Mouse (Mus musculus) heart, embryonic 11.5 days (tissue): Measurements from ENCODE around the gene Cntn4. TPM values are rescaled to one million over a fixed set of nuclear protein-coding genes. Genes with fewer than 3 reads are reported as not detected.

Experiments used
- ATAC-seq: fragments of 200-750 bp; cut with Nextera tagmentation; replicated peaks from 2 replicates; pipeline ENCODE4 v1.8.0; 2017; ENCODE audit warnings: moderate library complexity; ENCODE audit not compliant: insufficient number of reproducible peaks, low FRiP score, low TSS enrichment
- H3K27ac ChIP-seq: fragments of 300-500 bp; sonication (generic); 2 replicates; pipeline ENCODE4 v1.5.1; 2014; ENCODE audit warnings: mild to moderate bottlenecking, low read depth, low read length
- H3K27me3 ChIP-seq: fragments of 300-500 bp; sonication (generic); 2 replicates; pipeline ENCODE4 v1.6.1; 2014; ENCODE audit warnings: mild to moderate bottlenecking, low read length, mixed read lengths; ENCODE audit not compliant: control insufficient read depth, insufficient read depth
- H3K36me3 ChIP-seq: fragments of 300-500 bp; sonication (generic); 2 replicates; pipeline ENCODE4 v1.6.1; 2014; ENCODE audit warnings: mild to moderate bottlenecking, low read length, moderate library complexity, mixed read lengths; ENCODE audit not compliant: control insufficient read depth, insufficient read depth
- H3K4me1 ChIP-seq: fragments of 300-500 bp; sonication (generic); 2 replicates; pipeline ENCODE4 v1.6.1; 2014; ENCODE audit warnings: low read length; ENCODE audit not compliant: control insufficient read depth, insufficient read depth
- H3K4me2 ChIP-seq: fragments of 300-500 bp; sonication (generic); 2 replicates; pipeline ENCODE4 v1.6.1; 2014; ENCODE audit warnings: mild to moderate bottlenecking, moderate library complexity
- H3K4me3 ChIP-seq: fragments of 300-500 bp; sonication (generic); 2 replicates; pipeline ENCODE4 v1.5.1; 2014; ENCODE audit warnings: low read depth, low read length
- H3K9ac ChIP-seq: fragments of 300-500 bp; sonication (generic); 2 replicates; pipeline ENCODE4 v1.6.1; 2014; ENCODE audit warnings: mild to moderate bottlenecking, low read depth, low read length, moderate library complexity
- H3K9me3 ChIP-seq: fragments of 300-500 bp; sonication (generic); replicated peaks from 2 replicates; pipeline ENCODE4 v1.6.1; 2016; ENCODE audit warnings: low read length; ENCODE audit not compliant: control insufficient read depth
- whole genome bisulfite sequencing: fragments of 180-500 bp; shearing (Covaris S2); extraction: QIAGEN DNeasy Blood & Tissue Kit; methylation state at CpG from one replicate; pipeline ENCODE4 v1.1.7; 2014; ENCODE audit not compliant: insufficient replicate concordance; 5-methylcytosine and 5-hydroxymethylcytosine counted together
- polyA plus RNA-seq: library from polyadenylated mRNA; unstranded; fragments of >200 nt; fragmentation: Nextera tagmentation; extraction: Ambion mirVana; gene quantifications from 2 replicates; pipeline ENCODE4 v1.2.1, GENCODE M21; 2014

Cntn4 gene
- polyA plus RNA-seq, 1 experiment from 2014 or later, result 1.8 TPM

DNA sequence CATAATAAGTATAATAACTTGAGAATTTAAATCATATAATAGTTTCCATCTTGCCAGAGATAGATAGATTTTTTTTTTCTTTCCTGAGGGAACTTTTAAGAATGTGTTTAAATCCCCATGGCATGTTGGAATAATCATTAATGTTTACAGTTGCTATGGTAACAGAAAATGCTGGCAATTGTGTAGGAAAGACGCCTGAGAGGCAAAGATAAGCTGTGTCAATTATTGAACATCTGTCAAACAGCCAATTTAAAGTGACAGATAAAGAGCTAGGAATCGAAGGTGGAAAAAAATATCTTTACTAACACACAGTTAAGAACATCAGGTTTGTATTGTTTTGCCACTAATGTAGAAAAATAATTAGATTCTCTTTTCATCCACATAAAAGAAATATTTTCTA lies 788.3 kb downstream of the Cntn4 start:
- Histone ChIP-seq H3K4me1 (no peaks in the 10 kb centered on the region), H3K36me3 (no peaks in the 10 kb centered on the region), H3K4me2 (no peak overlapping the region), H3K27me3 (no peaks in the 10 kb centered on the region), H3K9me3 (no peaks in the 10 kb centered on the region), H3K27ac (no peak overlapping the region), H3K9ac (no peak overlapping the region), H3K4me3 (no peak overlapping the region)
- no peak for ATAC-seq
- 17% methylated on average over 2 of the region's 2 CpGs for WGBS

DNA sequence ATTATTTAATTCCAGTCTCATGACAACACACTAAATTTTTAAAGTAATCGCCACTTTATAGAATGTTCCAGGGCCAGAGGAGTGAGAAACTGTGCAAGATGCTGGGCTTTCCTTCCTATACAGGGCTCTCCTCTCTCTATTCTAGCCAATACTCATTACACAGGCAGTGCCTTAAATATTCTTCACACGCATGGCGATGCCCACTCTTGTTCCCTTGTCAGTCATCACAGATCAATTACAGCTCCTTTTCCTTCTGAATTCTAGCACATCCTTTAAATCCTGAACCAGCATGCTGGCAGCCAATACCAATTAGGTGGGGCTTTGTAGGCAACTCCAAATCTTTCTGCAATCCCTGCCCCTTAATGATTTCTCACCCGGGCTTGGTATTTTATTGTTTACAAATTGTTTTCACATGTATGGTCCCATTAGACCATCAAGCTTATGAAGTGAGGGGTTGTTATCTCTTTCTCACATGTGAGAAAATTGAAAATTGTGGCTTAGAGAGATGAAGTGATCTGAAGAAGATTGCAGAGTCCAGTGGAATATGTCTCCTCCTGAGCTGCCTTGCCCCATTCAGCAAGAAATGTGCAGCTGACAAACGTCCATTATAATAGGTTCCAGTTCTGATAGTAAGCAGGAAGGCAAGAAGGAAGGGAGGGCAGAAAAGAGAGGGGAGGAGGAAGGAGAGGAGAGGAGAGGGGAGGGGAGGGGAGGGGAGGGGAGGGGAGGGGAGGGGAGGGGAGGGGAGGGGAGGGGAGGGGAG lies 789.0 kb downstream of the Cntn4 start:
- ATAC-seq, result no peak
- no peak overlapping the region for H3K27ac ChIP-seq
- no peak overlapping the region for H3K4me2 ChIP-seq
- H3K9me3 ChIP-seq, result no peaks in the 10 kb centered on the region
- H3K4me1 ChIP-seq, result no peaks in the 10 kb centered on the region
- H3K9ac ChIP-seq, result no peak overlapping the region
- WGBS, result 65% methylated on average over 5 of the region's 5 CpGs
- H3K27me3 ChIP-seq, result no peaks in the 10 kb centered on the region
- no peak overlapping the region for H3K4me3 ChIP-seq
- no peaks in the 10 kb centered on the region for H3K36me3 ChIP-seq

DNA sequence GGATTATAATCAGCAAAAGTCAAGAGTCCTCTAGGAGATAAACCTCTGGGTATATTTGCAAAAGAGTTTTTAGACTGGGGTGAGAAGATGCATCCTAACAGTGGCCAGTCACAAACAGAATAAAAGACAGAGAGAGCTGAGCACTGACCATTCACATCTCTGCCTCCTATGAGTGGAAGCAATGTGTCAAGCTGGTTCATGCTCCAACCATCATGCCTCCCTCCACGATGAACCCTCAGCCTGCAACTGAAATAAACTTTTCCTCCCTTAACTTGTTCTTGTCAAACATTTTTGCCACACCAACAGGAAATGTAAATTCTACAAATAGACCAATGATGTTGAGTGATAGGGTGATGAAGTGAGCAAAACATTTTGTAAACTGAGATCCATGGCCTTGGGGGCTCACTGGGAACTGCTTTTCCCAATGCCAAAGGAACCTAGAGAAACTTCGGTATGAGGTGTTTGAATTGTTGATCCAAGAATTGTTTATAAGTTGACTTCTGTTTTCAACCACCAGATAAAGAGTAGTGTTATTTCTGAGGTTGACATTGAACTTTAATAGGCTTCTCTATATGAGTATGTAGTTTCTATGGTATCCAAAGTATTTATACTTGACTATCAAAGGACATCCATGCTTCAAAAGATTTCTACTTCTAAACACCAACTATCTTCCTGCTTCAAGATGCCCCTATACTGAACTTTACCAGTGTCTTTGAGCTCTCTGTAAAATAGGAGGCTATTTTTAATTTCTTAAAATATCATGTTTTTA lies 794.6 kb downstream of the Cntn4 start:
- no peaks in the 10 kb centered on the region for H3K4me1 ChIP-seq
- no peaks in the 10 kb centered on the region for H3K27me3 ChIP-seq
- H3K36me3 ChIP-seq, result no peaks in the 10 kb centered on the region
- no peaks in the 10 kb centered on the region for H3K9me3 ChIP-seq
- no peak for ATAC-seq
- H3K4me3 ChIP-seq, result no peak overlapping the region
- 66% methylated on average over 2 of the region's 2 CpGs for WGBS
- no peak overlapping the region for H3K9ac ChIP-seq
- H3K27ac ChIP-seq, result no peak overlapping the region
- H3K4me2 ChIP-seq, result no peak overlapping the region

DNA sequence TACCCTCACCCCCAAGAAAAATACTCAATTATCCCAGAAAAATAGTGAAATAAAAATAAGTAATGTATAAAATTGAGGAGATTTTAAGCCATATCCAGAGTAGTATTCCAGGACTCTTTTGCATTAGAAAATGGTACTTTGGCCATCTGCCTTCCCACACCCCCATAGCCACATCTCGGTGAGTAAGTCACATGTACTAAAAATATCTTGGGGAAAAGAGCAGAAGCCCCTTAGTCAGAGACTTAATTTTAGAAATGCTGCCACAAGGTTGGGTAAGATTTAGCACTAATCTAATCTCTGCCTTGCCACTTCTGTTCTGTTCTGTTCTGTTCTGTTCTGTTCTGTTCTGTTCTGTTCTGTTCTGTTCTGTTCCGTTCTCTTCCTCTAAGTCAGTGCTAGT lies 796.4 kb downstream of the Cntn4 start:
- WGBS, result 57% methylated on average over 2 of the region's 2 CpGs
- H3K36me3 ChIP-seq, result no peaks in the 10 kb centered on the region
- H3K9ac ChIP-seq, result no peak overlapping the region
- H3K4me1 ChIP-seq, result no peaks in the 10 kb centered on the region
- no peak overlapping the region for H3K4me2 ChIP-seq
- ATAC-seq, result no peak
- no peaks in the 10 kb centered on the region for H3K9me3 ChIP-seq
- no peaks in the 10 kb centered on the region for H3K27me3 ChIP-seq
- no peak overlapping the region for H3K27ac ChIP-seq
- no peak overlapping the region for H3K4me3 ChIP-seq

DNA sequence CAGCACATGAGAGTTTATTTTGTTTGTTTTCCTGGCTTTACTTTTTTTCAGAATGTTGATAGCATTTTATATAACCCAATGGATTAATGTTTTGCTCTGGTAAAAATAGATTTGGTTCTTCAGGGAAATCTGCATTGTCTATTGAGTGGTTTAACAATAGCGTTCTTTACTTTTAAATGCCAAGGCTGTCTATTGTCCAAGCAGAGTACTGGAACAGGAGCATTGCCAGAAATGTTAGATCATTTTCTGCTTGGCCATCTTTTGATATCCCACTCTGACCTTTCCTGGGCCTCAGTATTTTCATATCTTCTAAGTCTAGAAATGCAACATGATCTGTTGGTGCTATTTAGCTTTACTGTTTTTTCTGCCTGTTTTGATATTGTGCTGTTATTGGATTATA lies 804.1 kb downstream of the Cntn4 start:
- H3K36me3 ChIP-seq, result no peaks in the 10 kb centered on the region
- 88% methylated on average over 1 of the region's 1 CpGs for WGBS
- no peaks in the 10 kb centered on the region for H3K9me3 ChIP-seq
- no peak overlapping the region for H3K9ac ChIP-seq
- no peak overlapping the region for H3K4me3 ChIP-seq
- no peak overlapping the region for H3K27ac ChIP-seq
- H3K4me1 ChIP-seq, result no peaks in the 10 kb centered on the region
- no peak for ATAC-seq
- no peaks in the 10 kb centered on the region for H3K27me3 ChIP-seq
- no peak overlapping the region for H3K4me2 ChIP-seq

DNA sequence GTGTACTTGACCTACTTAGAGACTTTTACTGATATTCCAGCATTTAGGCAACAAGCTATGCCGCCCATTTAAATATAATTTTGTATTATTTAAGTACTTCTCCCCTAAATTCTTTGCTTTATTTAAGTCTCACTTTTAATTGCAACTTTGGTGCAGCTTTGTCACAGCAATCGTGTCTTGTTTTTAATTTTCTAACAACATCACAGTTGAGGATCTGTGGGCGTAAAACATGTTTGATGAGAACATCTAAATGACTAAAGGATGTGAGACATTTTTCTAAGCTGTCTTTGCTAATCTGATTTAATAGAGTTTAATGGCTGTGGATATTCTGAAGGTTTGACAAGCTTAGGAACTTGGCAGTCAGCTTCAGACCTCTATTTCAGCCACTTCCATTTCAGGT lies 818.8 kb downstream of the Cntn4 start:
- Histone ChIP-seq H3K36me3 (no peaks in the 10 kb centered on the region), H3K9me3 (no peaks in the 10 kb centered on the region)
- 76% methylated on average over 3 of the region's 3 CpGs for WGBS

DNA sequence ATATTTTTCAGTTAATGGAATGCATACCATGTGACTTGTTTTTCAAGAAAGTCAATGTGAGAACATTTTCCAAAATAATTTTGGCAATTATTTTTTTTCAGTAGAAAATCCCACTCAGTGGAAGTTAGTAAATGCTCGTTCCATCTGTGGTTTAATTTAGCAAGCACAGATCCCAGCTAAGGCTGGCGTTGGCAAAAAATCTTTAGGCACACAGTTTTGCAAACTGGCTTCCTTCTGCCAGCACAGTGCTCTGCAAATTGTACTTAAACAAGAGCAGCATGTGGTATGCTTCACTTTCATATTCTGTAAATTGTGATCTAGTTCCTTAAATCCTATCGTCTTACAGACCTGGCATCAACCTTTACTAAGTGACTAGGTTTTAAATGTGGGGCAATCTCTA lies 821.7 kb downstream of the Cntn4 start:
- H3K4me3 ChIP-seq, result no peak overlapping the region
- H3K27ac ChIP-seq, result no peak overlapping the region
- H3K27me3 ChIP-seq, result no peaks in the 10 kb centered on the region
- 84% methylated on average over 3 of the region's 3 CpGs for WGBS
- peaks cover 2% of the 10 kb centered on the region; the same call in 1 of the 2 replicates for H3K4me1 ChIP-seq
- no peaks in the 10 kb centered on the region for H3K9me3 ChIP-seq
- no peaks in the 10 kb centered on the region for H3K36me3 ChIP-seq
- no peak overlapping the region for H3K4me2 ChIP-seq
- H3K9ac ChIP-seq, result no peak overlapping the region
- ATAC-seq, result no peak

More for the DNA sequence above, 818.8 kb downstream of the Cntn4 start:
- Histone ChIP-seq H3K4me2 (no peak overlapping the region), H3K27me3 (no peaks in the 10 kb centered on the region), H3K4me1 (no peaks in the 10 kb centered on the region), H3K27ac (no peak overlapping the region), H3K9ac (no peak overlapping the region), H3K4me3 (no peak overlapping the region)
- ATAC-seq, result no peak

GRCm38 (mm10) chr6:106503961-106504360 lies 826.5 kb downstream of the Cntn4 start:
- H3K27ac ChIP-seq, result no peak overlapping the region
- H3K9ac ChIP-seq, result no peak overlapping the region
- H3K4me2 ChIP-seq, result no peak overlapping the region
- ATAC-seq, result no peak
- no peaks in the 10 kb centered on the region for H3K36me3 ChIP-seq
- peaks cover 4% of the 10 kb centered on the region; the same call in 1 of the 2 replicates for H3K4me1 ChIP-seq
- no peaks in the 10 kb centered on the region for H3K9me3 ChIP-seq
- no peaks in the 10 kb centered on the region for H3K27me3 ChIP-seq
- 60% methylated on average over 9 of the region's 9 CpGs for WGBS
- no peak overlapping the region for H3K4me3 ChIP-seq
